Mouse (Mus musculus): ENCODE measurements around the gene Edem2. TPM values are rescaled to one million over a fixed set of nuclear protein-coding genes. Genes with fewer than 3 reads are reported as not detected.

The Edem2 gene
- 1 to 10 TPM; 4.3 to 4.9 TPM for total RNA-seq (2021)
- long read RNA-seq, experiment 1, transcript Edem2-201 (11 exons, 2,290 nt): major isoform, 12 of 14 reads
- long read RNA-seq, experiment 1, partial matches to known transcripts: 1 of 14 reads
- long read RNA-seq, experiment 1, other reads (novel, unspliced or antisense): 1 of 14 reads
- long read RNA-seq, experiment 2, transcript Edem2-201 (11 exons, 2,290 nt): major isoform, 5 of 6 reads
- long read RNA-seq, experiment 2, partial matches to known transcripts: 0 of 6 reads
- long read RNA-seq, experiment 2, other reads (novel, unspliced or antisense): 1 of 6 reads

DNA sequence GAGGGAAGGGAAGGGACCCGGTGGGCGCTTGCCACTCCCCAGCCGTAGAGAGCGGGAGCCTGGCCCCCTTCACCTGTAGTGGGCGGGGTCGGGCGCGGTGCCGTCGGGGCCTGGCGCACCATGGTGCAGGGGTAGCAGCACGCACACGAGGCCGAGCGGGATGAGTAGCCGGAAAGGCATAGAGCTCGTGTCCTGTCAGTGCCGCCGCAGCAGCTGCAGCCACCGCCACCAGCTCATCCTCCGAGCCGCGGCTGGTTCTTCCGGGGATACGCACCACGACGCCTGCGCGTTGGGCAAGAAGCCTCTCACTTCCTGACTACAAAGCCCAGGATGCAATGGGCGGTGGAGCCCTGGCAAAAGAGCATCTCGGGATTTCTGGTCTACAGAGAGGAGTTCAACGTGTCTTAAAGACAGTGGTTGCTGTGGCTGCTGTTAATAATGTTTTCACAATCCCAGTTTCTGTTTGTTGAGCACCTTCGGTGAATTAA is at the start of gene Edem2:
Gene Edem2 (minus strand): TSS at position 318 of the 488 bp plus-strand sequence.
- peak; percentile 94 for DNase-seq (ENCODE audit: low spot score)

DNA sequence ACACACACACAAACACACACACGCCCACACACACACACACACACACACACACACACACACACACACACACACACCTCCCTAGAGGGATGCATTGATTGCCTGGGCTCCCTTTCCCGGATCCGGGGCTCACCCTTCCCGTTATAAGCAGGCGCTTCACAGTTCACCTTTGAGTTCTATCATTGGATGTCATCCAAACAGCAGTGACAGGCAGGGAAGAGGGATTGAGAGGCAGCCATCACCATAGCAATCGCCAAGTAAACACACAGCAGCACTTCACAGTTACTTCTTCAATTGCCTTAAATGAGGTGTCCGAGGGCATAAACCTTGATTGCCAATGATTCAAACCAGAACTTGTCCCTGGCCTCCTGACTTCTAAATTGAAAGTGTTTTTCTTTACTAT is 49.8 kb upstream of the Edem2 start:
- DNase-seq (ENCODE audit: low spot score): no peak

DNA sequence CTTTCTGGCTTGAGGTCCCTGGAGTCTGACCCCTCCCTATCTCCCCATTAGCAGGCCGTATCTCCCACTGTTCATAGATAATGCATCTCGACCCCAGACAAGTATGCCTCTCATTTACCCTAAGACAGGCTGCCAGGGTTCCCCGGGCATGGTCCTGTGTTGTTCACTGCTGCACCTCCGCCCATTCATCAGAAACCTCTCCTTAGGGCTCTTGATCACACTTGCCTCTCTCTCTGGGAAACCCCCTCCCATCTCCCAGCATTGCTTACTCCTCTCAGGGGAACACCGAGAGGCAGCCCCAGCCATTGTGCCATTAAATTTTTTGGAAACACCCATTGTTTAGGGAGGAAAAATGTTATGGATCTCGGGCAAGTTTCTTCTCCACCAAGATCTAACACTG is 48.7 kb upstream of the Edem2 start:
- no peak for DNase-seq (ENCODE audit: low spot score)

DNA sequence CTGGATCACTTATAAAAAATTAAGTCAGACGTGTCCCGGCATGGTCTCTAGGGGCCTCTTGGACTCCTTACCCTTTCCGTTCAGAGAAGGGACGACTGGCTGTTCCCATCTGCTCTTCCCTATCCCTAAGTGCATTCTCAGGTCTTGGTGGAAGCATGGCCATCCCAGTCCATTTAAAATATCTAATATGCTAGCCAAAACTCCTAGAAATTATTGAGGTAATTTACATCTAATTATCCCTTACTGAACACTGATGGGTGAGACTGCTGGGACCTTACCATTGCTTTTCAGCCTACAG is 48.4 kb upstream of the Edem2 start:
- DNase-seq (ENCODE audit: low spot score): no peak

DNA sequence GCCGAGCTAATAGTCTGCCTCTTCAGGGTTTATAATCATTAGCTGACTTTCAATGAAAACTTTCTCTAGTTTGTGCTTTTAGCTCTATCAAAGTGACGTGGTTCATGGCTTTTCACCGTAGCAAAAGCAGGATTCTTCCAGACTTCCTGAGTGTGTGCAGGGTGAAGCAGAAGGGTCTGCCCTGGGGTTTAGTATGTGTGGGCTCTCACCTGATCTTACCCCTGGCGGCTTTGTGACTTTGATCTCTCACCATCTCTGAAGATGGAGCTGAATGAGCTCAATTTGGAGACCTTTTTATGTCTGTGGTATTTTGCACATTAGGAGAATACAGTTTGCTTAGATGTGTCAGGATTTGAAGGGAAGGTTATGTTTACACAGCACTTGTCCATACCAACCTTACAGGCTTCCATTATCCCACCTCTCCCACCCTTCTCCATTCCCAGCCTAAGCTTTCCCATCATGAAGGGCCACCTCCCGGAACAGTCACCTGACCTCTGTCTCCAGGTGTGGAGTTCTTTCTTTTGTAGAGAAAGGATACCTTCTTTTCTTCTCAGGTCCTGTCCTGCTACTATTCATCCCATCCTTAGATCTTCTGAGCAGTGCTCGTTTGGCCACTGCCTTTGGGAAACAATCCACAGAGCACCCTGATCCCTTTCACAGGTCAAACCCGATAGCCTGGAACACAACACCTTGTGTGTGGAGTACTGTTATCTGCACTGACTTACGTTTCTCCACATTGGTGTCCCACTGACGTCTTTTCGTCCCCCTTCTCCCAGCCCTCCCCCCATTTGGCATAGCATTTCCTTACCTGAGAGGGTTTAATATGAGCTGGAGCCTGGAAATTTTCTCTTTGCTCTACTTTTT is 47.8 kb upstream of the Edem2 start:
- no peak for DNase-seq (ENCODE audit: low spot score)

DNA sequence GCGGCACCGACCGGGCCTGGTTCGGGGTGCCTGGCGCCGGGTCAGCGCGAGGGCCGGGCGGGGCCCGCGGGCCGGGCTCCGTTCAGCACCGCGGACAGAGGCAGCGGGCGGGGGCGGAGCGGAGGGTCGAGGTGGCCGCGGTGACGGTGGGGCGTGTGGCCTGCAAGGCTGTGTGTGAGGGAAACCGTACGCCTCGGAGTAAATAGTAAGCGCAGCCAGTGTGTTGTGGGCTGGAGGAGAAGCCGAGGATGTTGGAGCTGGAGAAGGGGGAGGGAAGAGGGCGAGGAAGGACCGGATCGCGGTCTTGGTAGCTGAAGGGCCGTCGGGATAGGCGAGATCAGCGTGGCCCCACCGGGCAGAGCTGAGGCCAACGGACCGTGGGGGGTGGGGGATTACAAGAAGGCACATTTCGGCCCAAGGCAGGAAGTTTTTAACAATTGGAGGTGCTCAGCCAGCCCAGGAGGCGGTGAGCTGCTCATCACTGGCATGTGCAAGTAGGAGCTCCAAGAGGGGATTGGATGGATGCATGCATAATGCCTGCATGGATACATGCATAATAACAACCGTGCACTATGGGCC is 46.5 kb upstream of the Edem2 start:
- peak; percentile 34 for DNase-seq (ENCODE audit: low spot score)

DNA sequence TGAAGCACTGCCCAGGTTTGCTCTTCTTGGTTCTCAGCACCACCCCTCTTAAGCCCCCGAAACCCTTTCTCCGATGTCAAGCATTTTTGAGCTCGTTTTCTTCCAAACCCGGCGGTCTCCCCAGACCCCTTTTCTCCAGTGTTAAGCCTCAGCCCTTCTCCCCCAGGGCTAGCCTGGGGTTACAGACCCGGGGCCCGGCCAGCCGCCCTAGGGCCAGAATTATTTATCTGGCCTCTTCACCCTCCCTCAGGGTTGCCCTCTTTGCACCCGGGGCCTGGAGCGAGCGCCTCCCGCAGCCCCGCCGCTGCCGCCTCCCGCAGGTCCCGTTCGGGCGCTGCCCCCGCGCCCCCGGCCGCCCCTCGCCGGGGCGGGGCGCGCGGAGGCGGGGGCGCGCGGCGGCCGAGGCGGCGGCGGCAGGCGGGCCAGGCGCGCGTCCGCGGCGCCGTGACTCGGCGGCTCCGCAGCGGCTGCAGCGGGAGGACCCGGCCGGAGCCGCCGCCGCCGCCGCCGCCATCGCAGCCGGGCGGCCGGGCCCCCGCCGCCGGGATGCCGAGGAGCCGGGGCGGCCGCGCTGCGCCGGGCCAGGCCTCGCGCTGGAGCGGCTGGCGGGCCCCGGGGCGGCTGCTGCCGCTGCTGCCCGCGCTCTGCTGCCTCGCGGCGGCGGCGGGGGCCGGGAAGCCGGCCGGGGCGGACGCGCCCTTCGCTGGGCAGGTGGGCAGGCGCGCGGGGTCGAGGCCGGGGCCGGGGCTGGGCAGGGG is 45.8 kb upstream of the Edem2 start, which contains the start of gene Mmp24:
Gene Mmp24 (plus strand): TSS at position 416 of the 758 bp plus-strand sequence.
- no peak for DNase-seq (ENCODE audit: low spot score)

DNA sequence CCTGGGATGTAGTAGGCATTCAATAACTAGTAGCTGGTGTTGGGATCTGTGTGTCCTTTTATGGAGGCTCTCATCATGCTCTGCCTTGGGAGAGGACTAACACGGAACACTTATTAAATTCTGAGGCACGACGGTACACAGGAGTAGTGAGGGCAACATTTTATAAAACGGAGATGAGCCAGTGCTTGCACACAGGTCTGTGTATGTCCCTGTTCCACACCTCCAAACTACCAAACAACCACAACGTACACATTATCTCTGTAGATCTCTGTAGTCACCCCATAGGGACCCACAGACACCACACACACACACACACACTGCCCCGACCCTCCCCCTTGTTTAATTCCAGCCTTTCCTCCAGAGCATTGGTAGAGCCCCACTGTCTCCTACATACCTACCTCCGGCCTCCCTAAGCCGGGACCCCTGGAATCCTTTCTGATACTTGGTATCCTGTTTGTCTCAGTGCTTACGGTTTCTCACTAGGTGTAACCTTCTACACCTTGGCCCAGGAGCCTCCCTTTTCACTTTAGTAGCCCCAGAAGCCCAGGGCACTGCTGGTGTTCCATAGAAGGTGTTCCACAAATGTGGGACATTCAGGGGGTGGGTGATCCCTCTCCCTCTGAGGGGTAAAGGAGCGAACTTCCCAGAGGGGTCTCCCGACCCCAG is 45.1 kb upstream of the Edem2 start:
- no peak for DNase-seq (ENCODE audit: low spot score)

DNA sequence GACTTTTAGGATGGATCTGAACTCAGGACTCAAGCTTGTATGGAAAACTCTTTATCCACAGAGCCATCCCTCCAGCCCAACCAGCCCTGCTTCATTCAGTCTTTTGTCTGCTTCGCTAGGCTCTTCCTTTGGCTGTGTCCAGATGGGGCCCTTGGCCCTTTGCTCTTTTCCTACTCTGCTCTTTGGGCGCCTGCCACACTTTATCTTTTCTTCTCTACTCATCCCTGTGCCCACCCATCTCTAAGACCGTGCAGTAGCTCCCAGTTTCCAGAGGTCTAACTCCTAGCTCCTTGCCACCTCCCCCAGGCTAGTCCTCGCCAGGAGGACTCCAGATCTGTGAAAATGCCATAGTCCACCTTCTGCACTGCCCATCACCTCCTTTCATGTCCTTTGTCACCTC is 44.4 kb upstream of the Edem2 start:
- DNase-seq (ENCODE audit: low spot score): no peak

DNA sequence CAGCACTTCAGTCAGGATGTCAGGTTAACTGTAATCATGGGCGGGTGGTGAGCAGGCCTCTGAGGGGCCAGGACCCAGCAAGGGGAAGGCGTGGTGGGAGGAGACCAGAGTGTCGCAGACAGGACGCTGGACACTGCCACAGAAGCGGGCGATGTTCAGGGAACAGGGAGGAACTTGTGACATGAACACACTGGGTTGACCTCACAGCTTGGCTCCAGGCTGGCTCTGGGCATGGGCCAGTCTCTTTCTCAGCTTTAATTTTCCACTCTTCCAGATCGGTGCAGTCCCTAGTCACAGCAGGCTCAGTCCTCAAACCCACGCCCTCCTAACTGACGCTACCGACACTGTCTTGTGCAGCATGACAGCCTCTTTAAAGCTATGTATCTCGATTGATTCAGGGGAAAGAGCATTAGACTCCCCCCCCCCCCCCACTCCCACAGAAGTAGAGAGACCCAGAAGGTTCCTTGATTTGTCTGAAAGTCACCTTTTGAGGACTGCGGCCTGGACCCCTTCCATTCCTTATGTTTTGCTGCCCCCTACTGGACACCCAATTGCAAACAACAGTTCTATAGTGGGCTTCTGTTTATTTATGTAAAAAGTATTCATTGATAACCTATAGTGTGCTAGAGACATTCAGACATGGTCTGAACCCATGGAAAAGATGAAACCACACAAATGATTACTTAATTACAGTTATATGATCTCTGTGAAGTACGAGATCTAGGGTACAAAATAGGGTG is 35.6 kb upstream of the Edem2 start:
- DNase-seq (ENCODE audit: low spot score): peak; percentile 78

DNA sequence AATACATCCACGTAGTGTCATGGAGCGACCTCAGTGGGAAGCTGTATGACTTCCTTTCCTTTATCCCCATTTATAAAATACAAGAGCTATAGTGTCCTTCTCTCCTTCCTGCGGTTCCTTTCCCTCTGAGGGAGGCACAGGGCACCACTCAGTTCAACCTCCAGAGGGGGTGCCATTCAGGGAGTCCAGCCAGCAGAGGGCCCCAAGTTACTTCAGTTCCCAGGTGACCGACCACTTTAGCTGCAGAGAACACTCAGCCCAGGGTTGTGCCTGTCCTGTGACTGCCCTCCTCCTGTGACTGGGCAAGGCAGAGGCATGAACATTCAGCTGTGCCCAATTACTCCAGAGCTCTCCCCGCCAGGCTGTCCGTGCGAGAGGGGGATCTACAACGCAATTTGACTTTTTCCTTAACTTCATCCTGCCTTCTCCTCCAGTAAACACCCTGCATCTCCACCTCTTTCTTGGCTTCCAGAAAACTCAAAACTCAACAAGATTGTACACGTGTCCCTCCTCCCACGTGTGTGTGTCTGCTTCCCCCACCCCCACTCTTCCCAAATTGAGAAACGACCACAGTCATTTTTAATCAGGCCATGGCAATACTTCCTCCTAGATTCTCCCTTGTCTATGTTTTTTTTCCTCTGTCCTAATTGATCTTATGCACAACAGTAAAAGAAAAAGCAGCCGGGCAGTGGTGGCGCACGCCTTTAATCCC is 27.7 kb upstream of the Edem2 start:
- no peak for DNase-seq (ENCODE audit: low spot score)

DNA sequence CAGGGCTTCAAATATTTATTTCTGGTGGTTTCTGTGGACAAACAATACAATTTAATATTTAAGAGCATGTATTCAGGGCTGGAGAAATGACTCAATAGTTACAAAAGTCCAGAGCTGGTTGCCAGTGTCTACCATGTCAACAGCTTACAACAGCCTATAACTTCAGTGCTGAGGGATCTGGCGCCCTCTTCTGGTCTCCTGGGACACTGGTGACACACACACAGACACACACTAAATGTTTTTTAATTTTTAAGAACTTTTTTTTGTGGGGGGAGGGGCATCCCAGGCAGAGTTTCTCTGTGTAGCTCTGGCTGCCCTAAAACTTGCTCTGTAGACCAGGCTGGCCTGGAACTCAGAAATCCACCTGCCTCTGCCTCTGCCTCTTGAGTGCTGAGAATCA is 26.5 kb upstream of the Edem2 start:
- peak; percentile 30 for DNase-seq (ENCODE audit: low spot score)

DNA sequence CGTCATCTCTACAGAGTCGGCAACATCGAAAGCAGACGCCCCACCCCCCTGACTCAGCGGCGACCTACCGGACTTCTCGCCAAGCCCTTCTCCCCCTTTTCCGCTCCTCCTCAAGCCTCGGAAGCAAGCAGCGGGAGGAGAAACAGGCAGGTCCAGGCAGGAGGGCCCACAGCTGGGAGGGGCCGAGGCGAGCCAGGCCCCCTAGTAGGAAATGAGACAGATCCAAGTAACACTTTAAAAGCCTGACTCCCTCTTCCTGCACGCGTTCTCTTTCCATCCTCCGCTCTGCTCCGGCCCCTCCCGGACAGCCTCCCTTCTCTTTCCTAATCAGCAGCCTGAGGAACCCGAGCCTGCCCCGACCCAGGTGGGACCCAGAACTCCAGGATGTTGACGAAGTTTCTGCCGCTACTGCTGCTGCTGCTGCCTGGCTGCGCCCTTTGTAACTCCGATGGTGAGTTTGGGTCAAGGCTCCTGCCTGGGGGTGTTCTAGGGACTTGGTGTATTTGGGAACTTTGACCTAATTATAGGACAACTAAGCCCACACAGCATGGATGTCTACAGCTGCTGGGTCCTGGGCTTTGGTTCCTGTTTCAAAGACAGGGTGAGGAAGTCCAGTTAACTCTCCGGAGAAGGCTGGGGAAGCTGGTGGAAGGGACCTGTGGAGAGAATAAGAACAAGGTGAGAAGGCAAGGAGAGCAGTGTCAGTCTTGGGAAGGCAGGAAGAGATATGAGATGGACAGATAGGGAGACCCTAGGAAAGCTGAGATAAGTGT is 21.9 kb upstream of the Edem2 start, which contains the start of gene Procr:
Gene Procr (plus strand): TSS at position 104 of the 773 bp plus-strand sequence.
- DNase-seq (ENCODE audit: low spot score): peak; percentile 61

DNA sequence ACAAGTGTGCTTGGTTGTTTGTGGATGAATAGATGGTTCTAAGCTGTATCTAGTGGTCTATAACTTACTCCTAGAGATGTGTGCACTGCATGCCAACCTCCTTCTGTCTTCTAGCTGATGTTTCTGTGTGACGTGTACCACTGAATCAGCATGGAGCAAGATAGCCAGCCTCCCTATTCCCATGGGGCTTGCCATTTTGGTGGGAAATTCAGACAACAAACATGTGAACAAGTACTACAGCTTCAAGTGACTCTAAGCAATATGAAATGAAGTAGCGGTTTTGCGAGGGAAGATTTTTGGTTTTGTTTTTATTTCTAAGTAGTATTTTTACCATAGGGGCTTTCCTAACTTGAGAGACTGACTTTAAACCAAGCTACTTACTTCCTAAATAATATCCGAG is 20.1 kb upstream of the Edem2 start:
- no peak for DNase-seq (ENCODE audit: low spot score)

DNA sequence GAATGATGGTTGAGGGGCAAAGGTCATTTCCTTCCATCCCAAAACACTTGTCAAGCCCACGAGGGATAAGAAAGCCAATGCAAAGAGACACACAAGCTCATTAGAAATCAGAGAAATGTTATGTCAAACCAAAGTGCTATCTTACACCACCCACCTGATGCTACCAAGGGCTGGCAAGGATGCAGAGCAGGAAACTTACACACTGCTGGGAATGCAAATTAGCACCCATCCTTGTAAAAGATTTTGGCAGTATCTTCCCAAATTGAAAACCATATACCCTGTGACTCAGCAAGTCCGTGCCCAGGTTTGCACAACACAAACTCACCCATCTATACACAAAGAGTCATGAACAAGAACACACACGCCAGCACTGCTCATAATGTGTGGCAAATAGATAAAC is 16.2 kb upstream of the Edem2 start:
- DNase-seq (ENCODE audit: low spot score): no peak

DNA sequence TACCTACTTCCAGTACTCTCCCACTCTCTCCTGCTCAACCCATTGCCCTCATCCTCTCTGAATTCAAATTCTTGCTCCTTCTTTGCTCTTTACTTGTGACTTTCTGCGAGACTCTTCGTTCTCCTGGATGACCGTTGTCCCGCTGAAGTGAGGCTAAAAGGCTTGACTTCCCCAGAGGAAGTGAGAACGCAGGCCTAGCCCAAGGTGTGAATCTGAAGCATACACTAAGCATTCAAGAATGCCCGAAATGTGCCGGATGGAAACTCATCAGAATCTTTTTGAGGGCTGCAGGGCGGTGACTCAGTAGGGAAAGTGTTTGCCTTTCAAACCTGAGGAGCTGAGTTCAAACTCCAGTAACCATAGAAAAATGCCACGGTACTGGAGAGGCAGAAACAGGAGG is 14.1 kb upstream of the Edem2 start:
- DNase-seq (ENCODE audit: low spot score): no peak

DNA sequence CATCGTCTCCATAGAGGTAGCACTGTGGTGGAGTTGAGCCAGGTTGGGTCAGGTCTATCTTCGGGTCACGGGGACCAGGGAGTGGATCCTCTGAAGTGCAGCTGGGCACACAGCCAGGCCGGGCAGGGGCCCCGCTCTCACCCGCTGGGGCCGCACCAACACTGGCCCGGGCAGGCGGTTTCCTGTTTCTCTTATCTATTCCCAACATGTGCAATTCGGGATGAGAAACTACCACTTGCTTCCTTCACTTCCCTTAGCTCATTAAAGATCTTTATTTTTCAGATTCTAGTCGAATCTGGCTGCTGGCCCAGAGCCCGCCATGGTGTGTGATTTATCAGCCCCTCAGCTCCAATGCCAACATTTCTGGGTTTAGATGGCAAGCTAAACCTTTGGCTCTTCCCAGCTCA is 13.7 kb upstream of the Edem2 start:
- no peak for DNase-seq (ENCODE audit: low spot score)

DNA sequence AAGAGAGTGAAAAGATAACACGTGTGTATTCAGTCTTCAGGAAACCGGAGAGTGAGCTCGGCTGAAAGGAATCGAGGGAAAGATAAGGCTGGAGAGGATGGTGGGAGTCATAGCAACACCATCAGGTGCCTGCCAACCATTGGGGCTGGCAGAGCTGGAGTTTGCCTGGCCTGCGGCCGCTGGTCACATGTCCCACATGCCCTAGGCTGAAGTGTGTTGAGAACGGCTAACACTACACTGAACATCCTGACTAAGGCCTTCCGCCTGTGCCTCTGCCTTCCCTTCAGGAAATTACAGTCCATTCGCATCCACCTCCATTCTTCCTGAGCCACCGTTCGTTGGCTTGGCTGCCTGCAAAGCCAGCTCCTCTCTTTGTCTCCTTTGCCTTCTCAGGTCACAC is 12.9 kb upstream of the Edem2 start:
- no peak for DNase-seq (ENCODE audit: low spot score)

DNA sequence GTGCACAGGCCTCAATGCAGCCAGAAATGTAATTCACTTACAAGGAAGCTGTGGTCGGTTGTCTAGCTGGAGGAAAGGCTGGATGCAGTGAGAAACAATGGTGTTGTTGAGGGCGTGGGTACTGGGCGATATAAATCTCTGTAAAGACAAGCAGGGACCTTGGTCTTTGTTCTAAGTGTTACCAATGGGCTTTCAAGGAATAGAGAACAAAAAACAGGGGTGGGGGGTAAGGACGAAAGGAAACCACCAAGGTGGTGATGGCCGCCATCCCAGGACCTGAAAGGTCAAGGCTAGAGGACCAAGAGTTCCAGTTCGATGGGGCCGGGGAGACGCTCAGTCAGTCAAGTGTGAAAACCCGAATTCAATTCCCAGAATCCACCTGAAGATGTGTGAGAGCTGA is 8.5 kb upstream of the Edem2 start:
- DNase-seq (ENCODE audit: low spot score): no peak

Measured in gastrocnemius, adult 18-20 months (tissue).